Mouse (Mus musculus): ENCODE measurements around the gene Apold1. TPM values are rescaled to one million over a fixed set of nuclear protein-coding genes. Genes with fewer than 3 reads are reported as not detected.

Apold1 gene
- total and polyA plus RNA-seq, 2 experiments = 0.40 to 0.55 TPM

- Histone ChIP-seq H3K79me2 (ENCODE audit: control insufficient read depth, insufficient read depth, low read length) (no peaks in the 10 kb centered on the region), H3K27ac (replicated peaks; ENCODE audit: insufficient read depth, low read depth, low read length) (no peak overlapping the region), H3K9ac (ENCODE audit: low read depth, low read length) (no peak overlapping the region), H3K4me3 (ENCODE audit: insufficient read depth, low read depth, low read length) (no peak overlapping the region), H3K36me3 (ENCODE audit: control insufficient read depth, insufficient read depth, low read length) (no peaks in the 10 kb centered on the region), H3K27me3 (ENCODE audit: control insufficient read depth, insufficient read depth, low read length) (no peaks in the 10 kb centered on the region), H3K4me1 (ENCODE audit: control insufficient read depth, insufficient read depth, low read length) (no peaks in the 10 kb centered on the region)
- no peak for DNase-seq (ENCODE audit: extremely low read depth, low read depth, low spot score)
- 76% methylated on average over 8 of the region's 8 CpGs for WGBS
- TF ChIP-seq POLR2A (IDR thresholded peaks at IDR 0.05; ENCODE audit: extremely low read depth, insufficient read depth, low read length) (no peak), CTCF (IDR thresholded peaks at IDR 0.05; ENCODE audit: low read depth, low read length) (no peak)
Observed at GRCm38 (mm10) chr6:134994985-134995384, 13.5 kb downstream of the Apold1 start.

GRCm38 (mm10) chr6:134996918-134997317 lies 15.4 kb downstream of the Apold1 start:
- Histone ChIP-seq H3K4me1 (ENCODE audit: control insufficient read depth, insufficient read depth, low read length) (no peaks in the 10 kb centered on the region), H3K27me3 (ENCODE audit: control insufficient read depth, insufficient read depth, low read length) (no peaks in the 10 kb centered on the region), H3K27ac (replicated peaks; ENCODE audit: insufficient read depth, low read depth, low read length) (no peak overlapping the region), H3K36me3 (ENCODE audit: control insufficient read depth, insufficient read depth, low read length) (no peaks in the 10 kb centered on the region), H3K79me2 (ENCODE audit: control insufficient read depth, insufficient read depth, low read length) (no peaks in the 10 kb centered on the region), H3K4me3 (ENCODE audit: insufficient read depth, low read depth, low read length) (no peak overlapping the region), H3K9ac (ENCODE audit: low read depth, low read length) (no peak overlapping the region)
- no peak for TF ChIP-seq CTCF (IDR thresholded peaks at IDR 0.05; ENCODE audit: low read depth, low read length)
- no peak for TF ChIP-seq POLR2A (IDR thresholded peaks at IDR 0.05; ENCODE audit: extremely low read depth, insufficient read depth, low read length)
- DNase-seq (ENCODE audit: extremely low read depth, low read depth, low spot score) = no peak
- WGBS = 92% methylated on average over 2 of the region's 2 CpGs

- no peak for DNase-seq (ENCODE audit: extremely low read depth, low read depth, low spot score)
- 92% methylated on average over 8 of the region's 8 CpGs for WGBS
- TF ChIP-seq POLR2A (IDR thresholded peaks at IDR 0.05; ENCODE audit: extremely low read depth, insufficient read depth, low read length) (no peak), CTCF (IDR thresholded peaks at IDR 0.05; ENCODE audit: low read depth, low read length) (no peak)
- Histone ChIP-seq H3K27me3 (ENCODE audit: control insufficient read depth, insufficient read depth, low read length) (no peaks in the 10 kb centered on the region), H3K4me1 (ENCODE audit: control insufficient read depth, insufficient read depth, low read length) (no peaks in the 10 kb centered on the region), H3K9ac (ENCODE audit: low read depth, low read length) (no peak overlapping the region), H3K36me3 (ENCODE audit: control insufficient read depth, insufficient read depth, low read length) (no peaks in the 10 kb centered on the region), H3K27ac (replicated peaks; ENCODE audit: insufficient read depth, low read depth, low read length) (no peak overlapping the region), H3K79me2 (ENCODE audit: control insufficient read depth, insufficient read depth, low read length) (no peaks in the 10 kb centered on the region), H3K4me3 (ENCODE audit: insufficient read depth, low read depth, low read length) (no peak overlapping the region)
Observed at GRCm38 (mm10) chr6:134998076-134998475, 16.6 kb downstream of the Apold1 start.

GRCm38 (mm10) chr6:134998781-134999180 lies 17.3 kb downstream of the Apold1 start:
- TF ChIP-seq CTCF (IDR thresholded peaks at IDR 0.05; ENCODE audit: low read depth, low read length) (no peak), POLR2A (IDR thresholded peaks at IDR 0.05; ENCODE audit: extremely low read depth, insufficient read depth, low read length) (no peak)
- Histone ChIP-seq H3K9ac (ENCODE audit: low read depth, low read length) (no peak overlapping the region), H3K4me3 (ENCODE audit: insufficient read depth, low read depth, low read length) (no peak overlapping the region), H3K4me1 (ENCODE audit: control insufficient read depth, insufficient read depth, low read length) (no peaks in the 10 kb centered on the region), H3K27me3 (ENCODE audit: control insufficient read depth, insufficient read depth, low read length) (no peaks in the 10 kb centered on the region), H3K36me3 (ENCODE audit: control insufficient read depth, insufficient read depth, low read length) (no peaks in the 10 kb centered on the region), H3K79me2 (ENCODE audit: control insufficient read depth, insufficient read depth, low read length) (no peaks in the 10 kb centered on the region), H3K27ac (replicated peaks; ENCODE audit: insufficient read depth, low read depth, low read length) (no peak overlapping the region)
- 78% methylated on average over 3 of the region's 3 CpGs for WGBS
- DNase-seq (ENCODE audit: extremely low read depth, low read depth, low spot score) = no peak

- H3K27me3 ChIP-seq (ENCODE audit: control insufficient read depth, insufficient read depth, low read length) = no peaks in the 10 kb centered on the region
- no peak overlapping the region for H3K4me3 ChIP-seq (ENCODE audit: insufficient read depth, low read depth, low read length)
- H3K27ac ChIP-seq (replicated peaks; ENCODE audit: insufficient read depth, low read depth, low read length) = no peak overlapping the region
- no peaks in the 10 kb centered on the region for H3K79me2 ChIP-seq (ENCODE audit: control insufficient read depth, insufficient read depth, low read length)
- DNase-seq (ENCODE audit: extremely low read depth, low read depth, low spot score) = no peak
- H3K4me1 ChIP-seq (ENCODE audit: control insufficient read depth, insufficient read depth, low read length) = no peaks in the 10 kb centered on the region
- no peak overlapping the region for H3K9ac ChIP-seq (ENCODE audit: low read depth, low read length)
- no peaks in the 10 kb centered on the region for H3K36me3 ChIP-seq (ENCODE audit: control insufficient read depth, insufficient read depth, low read length)
- 62% methylated on average over 4 of the region's 4 CpGs for WGBS
- TF ChIP-seq CTCF (IDR thresholded peaks at IDR 0.05; ENCODE audit: low read depth, low read length) (no peak), POLR2A (IDR thresholded peaks at IDR 0.05; ENCODE audit: extremely low read depth, insufficient read depth, low read length) (no peak)
Observed at GRCm38 (mm10) chr6:135000272-135000671, 18.8 kb downstream of the Apold1 start.

GRCm38 (mm10) chr6:135001991-135002390 lies 20.5 kb downstream of the Apold1 start:
- Histone ChIP-seq H3K9ac (ENCODE audit: low read depth, low read length) (no peak overlapping the region), H3K4me1 (ENCODE audit: control insufficient read depth, insufficient read depth, low read length) (no peaks in the 10 kb centered on the region), H3K27me3 (ENCODE audit: control insufficient read depth, insufficient read depth, low read length) (no peaks in the 10 kb centered on the region), H3K27ac (replicated peaks; ENCODE audit: insufficient read depth, low read depth, low read length) (no peak overlapping the region), H3K36me3 (ENCODE audit: control insufficient read depth, insufficient read depth, low read length) (no peaks in the 10 kb centered on the region), H3K79me2 (ENCODE audit: control insufficient read depth, insufficient read depth, low read length) (no peaks in the 10 kb centered on the region), H3K4me3 (ENCODE audit: insufficient read depth, low read depth, low read length) (no peak overlapping the region)
- no peak for TF ChIP-seq CTCF (IDR thresholded peaks at IDR 0.05; ENCODE audit: low read depth, low read length)
- no peak for TF ChIP-seq POLR2A (IDR thresholded peaks at IDR 0.05; ENCODE audit: extremely low read depth, insufficient read depth, low read length)
- 84% methylated on average over 4 of the region's 4 CpGs for WGBS
- DNase-seq (ENCODE audit: extremely low read depth, low read depth, low spot score) = no peak

All from liver, adult 2 months (tissue).